Mouse (Mus musculus): ENCODE results near the gene Gm5089. TPM values are rescaled to one million over a fixed set of nuclear protein-coding genes. Genes with fewer than 3 reads are reported as not detected.

Gene Gm5089
- polyA plus RNA-seq, 1 experiment from 2014 or later = not detected

GRCm38 (mm10) chr14:122434039-122434438 lies 16.9 kb downstream of the Gm5089 start:
- TF ChIP-seq CTCF (IDR thresholded peaks at IDR 0.05) (no peak), EP300 (IDR thresholded peaks at IDR 0.05) (no peak)

GRCm38 (mm10) chr14:122432558-122432957 lies 18.4 kb downstream of the Gm5089 start:
- H3K4me3 ChIP-seq (ENCODE audit: low read depth, low read length) = no peak overlapping the region
- no peaks in the 10 kb centered on the region for H3K36me3 ChIP-seq (ENCODE audit: insufficient read depth, low read length)
- no peak for DNase-seq (ENCODE audit: low spot score)
- H3K9ac ChIP-seq (replicated peaks; ENCODE audit: low read depth) = no peak overlapping the region
- no peaks in the 10 kb centered on the region for H3K9me3 ChIP-seq (ENCODE audit: low read length)
- H3K27ac ChIP-seq (ENCODE audit: low read length) = no peak overlapping the region
- H3K4me2 ChIP-seq (replicated peaks; ENCODE audit: low read depth, low read length) = no peak overlapping the region
- no peaks in the 10 kb centered on the region for H3K27me3 ChIP-seq (replicated peaks; ENCODE audit: insufficient read depth, low read length)
- ATAC-seq = no peak
- WGBS = 35% methylated on average over 3 of the region's 3 CpGs
- no peak for TF ChIP-seq CTCF (IDR thresholded peaks at IDR 0.05)
- TF ChIP-seq EP300 (IDR thresholded peaks at IDR 0.05) = no peak
- H3K4me1 ChIP-seq (ENCODE audit: insufficient read depth, low read depth, low read length) = no peaks in the 10 kb centered on the region

More at GRCm38 (mm10) chr14:122434039-122434438, 16.9 kb downstream of the Gm5089 start:
- no peak overlapping the region for H3K4me3 ChIP-seq (ENCODE audit: low read depth, low read length)
- DNase-seq (ENCODE audit: low spot score) (no peak), ATAC-seq (no peak)
- H3K36me3 ChIP-seq (ENCODE audit: insufficient read depth, low read length) = no peaks in the 10 kb centered on the region
- WGBS = 87% methylated on average over 10 of the region's 10 CpGs
- no peaks in the 10 kb centered on the region for H3K4me1 ChIP-seq (ENCODE audit: insufficient read depth, low read depth, low read length)
- no peak overlapping the region for H3K9ac ChIP-seq (replicated peaks; ENCODE audit: low read depth)
- no peak overlapping the region for H3K4me2 ChIP-seq (replicated peaks; ENCODE audit: low read depth, low read length)
- no peaks in the 10 kb centered on the region for H3K27me3 ChIP-seq (replicated peaks; ENCODE audit: insufficient read depth, low read length)
- H3K27ac ChIP-seq (ENCODE audit: low read length) = no peak overlapping the region
- H3K9me3 ChIP-seq (ENCODE audit: low read length) = no peaks in the 10 kb centered on the region

GRCm38 (mm10) chr14:122427654-122428053 lies 23.3 kb downstream of the Gm5089 start:
- Histone ChIP-seq H3K4me3 (ENCODE audit: low read depth, low read length) (no peak overlapping the region), H3K9me3 (ENCODE audit: low read length) (no peaks in the 10 kb centered on the region), H3K27ac (ENCODE audit: low read length) (no peak overlapping the region), H3K36me3 (ENCODE audit: insufficient read depth, low read length) (no peaks in the 10 kb centered on the region), H3K9ac (replicated peaks; ENCODE audit: low read depth) (no peak overlapping the region), H3K4me1 (ENCODE audit: insufficient read depth, low read depth, low read length) (no peaks in the 10 kb centered on the region), H3K27me3 (replicated peaks; ENCODE audit: insufficient read depth, low read length) (no peaks in the 10 kb centered on the region), H3K4me2 (replicated peaks; ENCODE audit: low read depth, low read length) (no peak overlapping the region)
- ATAC-seq = no peak
- WGBS = 74% methylated on average over 3 of the region's 3 CpGs
- DNase-seq (ENCODE audit: low spot score) = no peak
- TF ChIP-seq EP300 (IDR thresholded peaks at IDR 0.05) (no peak), CTCF (IDR thresholded peaks at IDR 0.05) (no peak)

GRCm38 (mm10) chr14:122427204-122427560 lies 23.7 kb downstream of the Gm5089 start:
- no peak overlapping the region for H3K4me3 ChIP-seq (ENCODE audit: low read depth, low read length)
- H3K36me3 ChIP-seq (ENCODE audit: insufficient read depth, low read length) = no peaks in the 10 kb centered on the region
- 30% methylated on average over 8 of the region's 8 CpGs for WGBS
- TF ChIP-seq CTCF (IDR thresholded peaks at IDR 0.05) = no peak
- TF ChIP-seq EP300 (IDR thresholded peaks at IDR 0.05) = no peak
- no peaks in the 10 kb centered on the region for H3K27me3 ChIP-seq (replicated peaks; ENCODE audit: insufficient read depth, low read length)
- no peak overlapping the region for H3K27ac ChIP-seq (ENCODE audit: low read length)
- no peak for DNase-seq (ENCODE audit: low spot score)
- H3K4me1 ChIP-seq (ENCODE audit: insufficient read depth, low read depth, low read length) = no peaks in the 10 kb centered on the region
- ATAC-seq = no peak
- H3K9ac ChIP-seq (replicated peaks; ENCODE audit: low read depth) = no peak overlapping the region
- H3K4me2 ChIP-seq (replicated peaks; ENCODE audit: low read depth, low read length) = no peak overlapping the region
- no peaks in the 10 kb centered on the region for H3K9me3 ChIP-seq (ENCODE audit: low read length)

- Histone ChIP-seq H3K36me3 (ENCODE audit: insufficient read depth, low read length) (no peaks in the 10 kb centered on the region), H3K9ac (replicated peaks; ENCODE audit: low read depth) (no peak overlapping the region), H3K4me1 (ENCODE audit: insufficient read depth, low read depth, low read length) (no peaks in the 10 kb centered on the region), H3K9me3 (ENCODE audit: low read length) (no peaks in the 10 kb centered on the region), H3K27me3 (replicated peaks; ENCODE audit: insufficient read depth, low read length) (no peaks in the 10 kb centered on the region), H3K4me2 (replicated peaks; ENCODE audit: low read depth, low read length) (no peak overlapping the region), H3K4me3 (ENCODE audit: low read depth, low read length) (no peak overlapping the region), H3K27ac (ENCODE audit: low read length) (no peak overlapping the region)
- ATAC-seq (no peak), DNase-seq (ENCODE audit: low spot score) (no peak)
- TF ChIP-seq CTCF (IDR thresholded peaks at IDR 0.05) = no peak
- TF ChIP-seq EP300 (IDR thresholded peaks at IDR 0.05) = no peak
- 25% methylated on average over 10 of the region's 10 CpGs for WGBS
These were observed 24.2 kb downstream of the Gm5089 start for GRCm38 (mm10) chr14:122426529-122427203.

GRCm38 (mm10) chr14:122424441-122424840 lies 26.5 kb downstream of the Gm5089 start:
- DNase-seq (ENCODE audit: low spot score) (no peak), ATAC-seq (no peak)
- TF ChIP-seq EP300 (IDR thresholded peaks at IDR 0.05) = no peak
- no peak for TF ChIP-seq CTCF (IDR thresholded peaks at IDR 0.05)
- 73% methylated on average over 3 of the region's 3 CpGs for WGBS
- Histone ChIP-seq H3K4me2 (replicated peaks; ENCODE audit: low read depth, low read length) (no peak overlapping the region), H3K9me3 (ENCODE audit: low read length) (no peaks in the 10 kb centered on the region), H3K36me3 (ENCODE audit: insufficient read depth, low read length) (no peaks in the 10 kb centered on the region), H3K9ac (replicated peaks; ENCODE audit: low read depth) (no peak overlapping the region), H3K27ac (ENCODE audit: low read length) (no peak overlapping the region), H3K4me1 (ENCODE audit: insufficient read depth, low read depth, low read length) (no peaks in the 10 kb centered on the region), H3K4me3 (ENCODE audit: low read depth, low read length) (no peak overlapping the region), H3K27me3 (replicated peaks; ENCODE audit: insufficient read depth, low read length) (no peaks in the 10 kb centered on the region)

Data from lung, postnatal 0 days (tissue).